Mouse (Mus musculus) Muller cell, postnatal 12 days (primary cell): Measurements from ENCODE around the gene Phip.

ENCODE experiments used
- DNase-seq: peaks from one replicate; pipeline ENCODE4 v3.0.0-alpha.2; 2015; ENCODE audit errors: inconsistent ontology term

Gene Phip

GRCm38 (mm10) chr9:82975342-82976215 is at the start of gene Phip:
Gene Phip, minus strand, starts transcription at chr9:82975516.
- peak; percentile 99 for DNase-seq

GRCm38 (mm10) chr9:83023724-83024123 is 48.4 kb upstream of the Phip start:
- DNase-seq: no peak

GRCm38 (mm10) chr9:83014516-83014915 is 39.2 kb upstream of the Phip start:
- no peak for DNase-seq

- DNase-seq: no peak
Measured at GRCm38 (mm10) chr9:83008306-83008705, 33.0 kb upstream of the Phip start.

DNA sequence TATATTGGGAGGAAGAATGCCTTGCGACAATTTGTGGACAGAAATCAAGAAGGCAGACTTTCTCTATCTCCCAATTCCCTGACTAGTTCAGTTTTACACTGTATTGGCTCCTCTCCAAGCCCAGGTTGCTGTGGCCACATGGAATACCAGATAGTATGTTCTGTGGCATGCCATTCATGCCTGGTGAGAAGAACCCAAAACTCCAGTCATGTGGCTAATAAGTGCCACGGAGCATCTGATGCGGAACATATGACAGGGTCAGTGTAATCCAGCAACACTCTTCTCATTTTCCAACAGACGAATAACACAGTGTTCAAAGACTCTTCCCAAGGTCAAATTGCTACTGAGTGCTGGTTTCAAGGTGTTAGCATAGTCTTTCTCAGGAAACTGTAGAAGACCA is 26.0 kb upstream of the Phip start:
- DNase-seq: peak; percentile 60

DNA sequence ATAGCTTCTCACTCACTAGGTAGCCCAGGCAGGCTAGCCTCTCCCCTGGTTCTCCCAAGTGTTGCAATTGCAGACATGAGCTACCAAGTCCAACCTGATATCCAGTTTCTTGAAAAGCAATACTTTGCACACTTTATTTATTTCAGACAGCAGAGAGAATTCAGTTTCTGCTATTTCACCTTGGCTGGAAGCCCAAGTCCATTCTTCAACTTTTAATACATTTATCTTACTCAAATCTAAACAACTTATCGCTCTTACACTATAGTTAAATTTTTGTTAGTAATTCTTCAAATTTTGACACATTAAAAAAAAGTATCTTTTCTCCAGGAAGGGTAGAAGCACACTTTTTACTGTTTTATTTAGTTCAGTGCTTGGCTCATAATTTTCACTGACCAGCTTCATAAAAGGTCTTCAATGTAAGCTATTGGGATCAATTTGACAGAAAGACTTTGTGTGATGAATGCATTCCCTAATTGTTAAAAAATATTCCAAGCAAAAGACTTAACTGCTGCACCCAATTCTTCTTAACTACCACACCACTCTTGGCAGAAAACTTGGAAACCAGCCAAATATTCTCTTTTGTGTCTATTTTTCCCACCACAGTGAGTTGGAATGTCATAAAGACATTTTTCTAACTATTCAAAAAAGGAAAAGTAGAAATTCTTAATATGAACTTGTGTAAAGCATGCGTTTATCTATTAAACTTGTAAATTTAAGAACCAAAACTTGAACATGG is 22.6 kb upstream of the Phip start:
- DNase-seq: peak; percentile 91

GRCm38 (mm10) chr9:82976936-82977335 is 1.6 kb upstream of the Phip start:
- DNase-seq: peak; percentile 39

DNA sequence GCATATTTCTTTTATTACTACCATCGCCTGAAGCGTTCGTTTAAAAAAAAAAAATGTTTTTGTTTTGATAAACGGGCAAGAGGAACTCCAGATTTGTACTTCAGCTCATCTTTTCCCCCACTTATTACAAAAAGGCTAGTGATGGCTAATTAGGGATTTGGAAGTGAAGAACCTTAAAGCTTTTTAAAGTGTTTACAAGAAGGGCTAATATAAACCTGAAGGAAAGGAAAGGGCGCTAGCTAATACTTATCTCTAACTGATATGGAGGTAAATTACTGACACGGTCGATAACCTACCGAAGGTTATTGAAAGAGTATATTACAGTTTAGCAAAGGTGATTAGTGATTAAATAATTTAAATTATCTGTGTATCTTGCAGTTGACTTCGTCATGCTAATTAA is 903 bp upstream of the Phip start:
- DNase-seq: no peak

DNA sequence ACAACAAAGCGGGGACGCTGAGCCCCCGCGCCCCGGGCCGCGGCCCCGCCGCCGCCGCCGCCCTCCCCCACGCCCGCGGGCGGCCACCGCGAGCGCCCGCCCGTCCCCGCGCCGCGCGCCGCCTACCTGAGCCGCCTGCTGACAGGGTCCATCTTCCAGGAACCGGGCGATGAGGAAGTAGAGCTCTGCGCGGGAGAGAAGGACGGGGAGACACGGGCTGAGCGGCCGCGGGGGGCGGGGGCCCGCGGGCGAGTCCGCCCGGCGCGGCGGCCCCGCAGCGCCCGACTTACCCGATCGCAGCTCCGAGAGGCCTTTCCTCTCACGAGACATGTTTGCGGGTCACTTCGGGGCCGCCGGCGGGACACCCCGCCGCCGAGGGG is 364 bp downstream of the Phip start:
- no peak for DNase-seq

- peak; percentile 94 for DNase-seq
Measured at GRCm38 (mm10) chr9:82974187-82974861, 992 bp downstream of the Phip start.

- DNase-seq: peak; percentile 49
Measured at GRCm38 (mm10) chr9:82973321-82973892, 1.9 kb downstream of the Phip start.

DNA sequence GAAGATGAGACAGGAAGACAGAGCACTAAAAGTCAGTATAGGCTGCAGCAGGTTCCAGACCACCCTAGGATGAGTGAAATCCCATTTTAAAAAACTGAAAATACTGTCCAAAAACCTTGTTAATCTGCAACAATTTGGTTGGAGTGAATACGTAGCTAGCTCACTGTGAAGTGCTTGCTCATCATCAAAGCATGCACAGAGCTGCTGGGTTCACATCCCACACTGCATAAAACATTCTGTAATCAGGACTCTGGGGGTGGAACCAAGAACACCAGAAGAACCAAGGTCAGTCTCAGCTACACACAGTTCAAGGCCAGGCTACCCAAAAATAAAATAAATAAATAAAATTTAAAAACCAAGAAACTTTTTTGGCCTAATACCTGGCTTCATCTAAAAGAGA is 3.9 kb downstream of the Phip start:
- peak; percentile 66 for DNase-seq

DNA sequence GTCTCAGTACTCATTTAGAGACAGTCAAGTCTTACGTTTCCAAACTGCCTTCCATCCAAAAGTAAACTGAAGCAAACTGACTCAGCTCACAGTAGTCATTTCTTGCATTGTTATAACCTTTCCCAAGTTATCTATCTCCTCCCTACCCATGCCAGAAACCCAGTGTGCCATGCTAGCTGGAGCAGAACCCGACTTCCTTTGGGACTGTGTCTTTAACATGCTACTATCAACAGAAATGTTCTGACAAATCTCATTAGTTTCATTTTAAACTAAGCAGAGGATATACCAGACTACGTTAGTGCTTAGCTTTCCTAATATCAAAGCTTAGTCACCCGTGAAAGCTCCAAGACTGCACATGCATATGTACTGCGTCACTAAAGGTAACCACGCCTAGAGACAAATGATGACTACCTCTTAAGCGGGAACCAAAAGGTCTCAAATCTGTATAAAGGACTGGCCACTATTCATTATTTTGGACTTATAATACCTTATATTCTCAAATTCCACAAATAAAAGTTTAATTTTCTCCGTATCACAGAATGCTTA is 8.2 kb downstream of the Phip start:
- DNase-seq: no peak

DNA sequence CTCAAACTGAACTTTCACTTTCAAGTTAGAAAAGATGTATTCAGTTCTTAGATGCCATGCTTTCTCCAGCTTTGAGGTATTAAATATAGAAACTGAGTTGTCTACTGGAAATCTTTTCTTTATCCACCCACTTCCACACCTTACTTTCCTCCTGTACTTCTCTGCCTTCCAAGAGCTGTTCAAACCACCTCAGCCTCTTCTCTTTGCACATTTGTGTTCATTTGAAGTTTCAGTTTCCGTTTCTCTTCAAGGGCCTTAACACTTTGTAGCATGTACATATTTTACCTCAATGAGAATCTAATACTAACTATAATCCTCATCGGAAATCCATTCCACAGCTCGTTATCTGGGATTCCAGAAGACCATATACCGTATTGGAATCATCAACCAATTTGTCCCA is 11.3 kb downstream of the Phip start:
- no peak for DNase-seq

DNA sequence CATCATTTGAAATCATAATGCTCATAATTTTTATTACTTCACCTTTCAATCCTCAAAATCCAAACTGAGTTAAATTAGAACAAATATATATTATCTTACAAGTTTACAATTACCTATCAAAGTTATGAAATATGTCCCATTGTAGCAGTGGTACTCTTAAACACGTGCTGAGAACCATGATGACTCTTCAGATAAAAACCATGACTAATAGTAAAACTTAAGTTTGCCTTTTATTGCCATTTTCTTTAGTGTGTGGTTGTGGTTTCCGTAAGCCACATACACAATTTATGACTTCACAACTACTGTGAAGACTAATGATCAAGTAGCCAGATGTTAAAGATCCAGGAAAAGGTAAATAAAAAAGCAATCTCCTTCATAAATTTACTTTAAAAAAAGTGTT is 14.0 kb downstream of the Phip start:
- no peak for DNase-seq

GRCm38 (mm10) chr9:82955267-82955666 is 20.0 kb downstream of the Phip start:
- DNase-seq: no peak

DNA sequence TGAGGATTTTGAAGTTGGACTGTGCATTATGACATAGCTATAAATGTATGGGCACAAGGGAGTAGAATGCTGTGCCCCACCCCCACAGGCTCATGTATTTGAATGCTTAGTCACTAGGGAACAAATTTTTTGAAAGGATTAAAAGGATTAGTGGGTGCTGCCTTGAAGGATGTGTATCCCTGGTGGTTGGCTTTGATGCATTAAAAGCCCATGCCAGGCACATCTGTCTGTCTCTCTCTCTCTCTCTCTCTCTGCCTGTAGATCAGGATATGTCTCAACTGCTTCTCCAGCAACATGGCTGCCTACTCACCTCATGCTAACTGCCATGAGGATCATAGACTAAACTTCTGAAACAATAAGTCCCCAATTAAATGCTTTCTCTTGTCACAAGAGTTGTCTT is 23.0 kb downstream of the Phip start:
- no peak for DNase-seq

DNA sequence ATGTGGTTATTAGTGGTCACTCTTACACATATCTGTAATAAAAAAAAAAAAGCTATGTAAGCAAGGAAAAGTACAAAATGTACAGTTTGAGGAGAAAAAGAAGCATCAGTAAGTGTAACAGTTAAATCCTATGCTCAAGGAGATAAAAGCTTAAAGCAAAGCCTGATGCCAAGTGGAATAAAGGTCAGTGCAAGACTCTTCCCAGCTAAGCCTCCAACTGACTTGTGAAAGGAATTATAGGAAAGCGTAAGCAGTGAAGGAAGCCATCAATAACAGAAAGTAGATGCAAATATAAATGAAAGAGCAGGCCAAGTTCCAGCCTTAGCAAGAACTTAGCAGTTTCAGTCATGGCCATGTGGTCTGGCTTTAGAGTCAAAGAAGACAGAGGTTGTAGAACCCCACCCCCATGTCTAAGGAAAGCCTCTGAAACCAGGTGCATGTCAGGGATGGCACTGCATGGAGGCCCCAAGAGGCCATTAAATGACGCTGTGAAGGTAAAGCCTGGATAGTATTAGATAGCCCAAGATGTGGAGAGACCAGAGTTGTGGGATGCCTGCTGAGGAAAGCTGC is 23.8 kb downstream of the Phip start:
- DNase-seq: no peak

- DNase-seq: no peak
Measured at GRCm38 (mm10) chr9:82907246-82907645, 68.1 kb downstream of the Phip start.

DNA sequence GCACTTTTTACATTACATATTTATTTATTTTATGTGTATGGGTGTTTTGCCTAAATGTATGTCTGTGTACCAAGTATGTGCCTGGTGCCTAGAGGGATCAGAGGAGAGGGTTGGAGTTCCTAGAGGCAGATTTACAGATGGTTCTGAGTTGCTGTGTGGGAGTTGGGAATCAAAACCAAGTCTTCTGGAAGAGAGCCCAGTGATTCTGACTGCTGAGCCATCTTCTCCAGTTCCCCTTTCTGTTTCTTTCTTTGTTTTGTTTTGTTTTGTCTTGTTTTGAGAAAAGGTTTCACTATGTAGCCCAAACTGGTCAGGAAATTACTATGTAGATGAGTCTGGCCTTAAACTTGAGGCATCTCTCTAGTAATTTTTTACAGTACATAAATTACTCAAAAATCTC is 86.7 kb downstream of the Phip start:
- peak; percentile 25 for DNase-seq

- DNase-seq: no peak
Measured at GRCm38 (mm10) chr9:82884177-82884576, 91.1 kb downstream of the Phip start.

- DNase-seq: peak; percentile 79
Measured at GRCm38 (mm10) chr9:82877078-82877477, 98.2 kb downstream of the Phip start.
